Mouse (Mus musculus) embryo, embryonic 10 days (tissue): ENCODE results near the gene Gm49673.
"Not testable (repeated sequence)": the region's sequence is repeated elsewhere in the genome, so short reads cannot be mapped to it uniquely, and the experiment has no call there.

ENCODE experiments used
- DNase-seq: peaks from one replicate; pipeline ENCODE4 v3.0.0-alpha.2; 2015; ENCODE audit warnings: low spot score

Gm49673 gene

GRCm38 (mm10) chr17:8130849-8131248 is 16.7 kb downstream of the Gm49673 start:
- DNase-seq: not testable (repeated sequence)

GRCm38 (mm10) chr17:8129578-8129977 is 18.0 kb downstream of the Gm49673 start:
- peak; percentile 1 for DNase-seq

- not testable (repeated sequence) for DNase-seq
Measured at GRCm38 (mm10) chr17:8128326-8128993, 19.1 kb downstream of the Gm49673 start.

- not testable (repeated sequence) for DNase-seq
Measured at GRCm38 (mm10) chr17:8124586-8124985, 23.0 kb downstream of the Gm49673 start.

GRCm38 (mm10) chr17:8122974-8123373 is 24.6 kb downstream of the Gm49673 start:
- not testable (repeated sequence) for DNase-seq

GRCm38 (mm10) chr17:8116928-8117327 is 30.7 kb downstream of the Gm49673 start:
- not testable (repeated sequence) for DNase-seq

- not testable (repeated sequence) for DNase-seq
Measured at GRCm38 (mm10) chr17:8116378-8116777, 31.2 kb downstream of the Gm49673 start.

GRCm38 (mm10) chr17:8112199-8112598 is 35.4 kb downstream of the Gm49673 start:
- not testable (repeated sequence) for DNase-seq

- DNase-seq: not testable (repeated sequence)
Measured at GRCm38 (mm10) chr17:8101297-8101609, 46.3 kb downstream of the Gm49673 start.

GRCm38 (mm10) chr17:8100405-8101296 is 46.9 kb downstream of the Gm49673 start:
- DNase-seq: not testable (repeated sequence)

- not testable (repeated sequence) for DNase-seq
Measured at GRCm38 (mm10) chr17:8096199-8096598, 51.4 kb downstream of the Gm49673 start.

- DNase-seq: not testable (repeated sequence)
Measured at GRCm38 (mm10) chr17:8095653-8096052, 51.9 kb downstream of the Gm49673 start.

GRCm38 (mm10) chr17:8092537-8093526 is 54.8 kb downstream of the Gm49673 start:
- DNase-seq: not testable (repeated sequence)

- DNase-seq: not testable (repeated sequence)
Measured at GRCm38 (mm10) chr17:8091320-8091719, 56.3 kb downstream of the Gm49673 start.

GRCm38 (mm10) chr17:8069847-8070246 is 77.7 kb downstream of the Gm49673 start:
- DNase-seq: not testable (repeated sequence)

GRCm38 (mm10) chr17:8056637-8057138 is 90.9 kb downstream of the Gm49673 start:
- not testable (repeated sequence) for DNase-seq

GRCm38 (mm10) chr17:8055919-8056589 is 91.5 kb downstream of the Gm49673 start:
- not testable (repeated sequence) for DNase-seq

- DNase-seq: not testable (repeated sequence)
Measured at GRCm38 (mm10) chr17:8051247-8051646, 96.3 kb downstream of the Gm49673 start.

GRCm38 (mm10) chr17:8050218-8050617 is 97.4 kb downstream of the Gm49673 start:
- DNase-seq: not testable (repeated sequence)

GRCm38 (mm10) chr17:8046178-8046577 is 101.4 kb downstream of the Gm49673 start:
- DNase-seq: not testable (repeated sequence)

GRCm38 (mm10) chr17:8041197-8041596 is 106.4 kb downstream of the Gm49673 start:
- not testable (repeated sequence) for DNase-seq
